Mouse (Mus musculus): ENCODE measurements around the gene Lrp2bp.

Lrp2bp gene

DNA sequence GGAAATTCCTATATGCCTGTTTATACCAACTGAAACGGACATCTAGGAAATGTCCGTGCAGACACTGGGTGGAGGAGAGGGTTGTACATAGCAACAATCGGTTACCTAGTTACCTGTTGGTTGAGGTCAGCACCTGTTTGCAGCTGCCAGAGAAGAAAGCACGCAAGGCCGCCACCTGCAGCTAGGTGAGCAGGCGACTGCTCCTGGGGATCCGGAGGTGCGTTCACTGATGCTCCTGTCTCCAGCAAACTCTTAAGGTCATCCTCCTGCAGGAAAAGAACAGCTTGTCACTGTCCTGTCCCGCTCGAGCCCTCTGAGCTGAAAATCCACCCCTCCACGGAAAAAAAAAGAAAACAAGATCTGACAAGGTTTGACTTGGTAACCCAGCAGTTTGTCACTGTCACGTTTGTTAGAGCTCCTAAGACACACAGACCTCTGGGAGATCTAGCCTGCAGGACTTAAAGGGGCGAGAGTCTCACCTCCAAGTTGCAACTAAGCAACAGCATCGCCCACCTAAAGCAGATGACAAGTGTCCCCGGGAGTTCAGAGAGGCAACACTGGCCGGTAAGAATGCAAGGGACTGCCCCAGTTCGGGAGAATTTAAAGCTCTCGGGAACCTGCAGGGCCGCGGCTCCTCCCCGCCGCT, at the start of gene Lrp2bp:
Gene Lrp2bp, plus strand, starts transcription at position 166 of the 646 bp plus-strand sequence.
- Histone ChIP-seq H3K36me3 (ENCODE audit: control insufficient read depth, insufficient read depth, low read length, poor library complexity, severe bottlenecking) (peaks cover 7% of the 10 kb centered on the region; the same call in 1 of the 2 replicates), H3K27me3 (ENCODE audit: control insufficient read depth, insufficient read depth, low read length, poor library complexity, severe bottlenecking) (no peaks in the 10 kb centered on the region)
- DNase-seq (ENCODE audit: low read depth, low spot score), result peak; percentile 37

DNA sequence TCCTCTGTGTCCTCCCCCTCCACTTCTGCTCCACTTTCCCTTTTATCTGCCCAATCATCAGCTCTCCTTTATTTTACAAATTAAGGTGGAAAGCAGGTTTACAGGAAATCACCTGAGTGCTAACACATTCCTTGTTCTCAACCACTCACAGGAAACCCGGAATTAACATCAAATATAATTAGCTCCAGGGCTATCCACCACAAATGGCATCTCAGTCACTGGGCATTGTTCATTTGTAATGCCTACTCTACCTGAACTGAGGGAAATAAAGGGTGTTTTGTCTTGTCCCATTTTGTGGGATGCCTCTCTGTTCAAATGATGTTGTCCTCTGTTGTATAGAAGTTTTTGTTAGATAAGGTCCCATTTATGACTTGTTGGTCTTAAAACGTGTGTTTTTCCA, 48.5 kb upstream of the Lrp2bp start:
- Histone ChIP-seq H3K27me3 (ENCODE audit: control insufficient read depth, insufficient read depth, low read length, poor library complexity, severe bottlenecking) (no peaks in the 10 kb centered on the region), H3K36me3 (ENCODE audit: control insufficient read depth, insufficient read depth, low read length, poor library complexity, severe bottlenecking) (no peaks in the 10 kb centered on the region)
- no peak for DNase-seq (ENCODE audit: low read depth, low spot score)

DNA sequence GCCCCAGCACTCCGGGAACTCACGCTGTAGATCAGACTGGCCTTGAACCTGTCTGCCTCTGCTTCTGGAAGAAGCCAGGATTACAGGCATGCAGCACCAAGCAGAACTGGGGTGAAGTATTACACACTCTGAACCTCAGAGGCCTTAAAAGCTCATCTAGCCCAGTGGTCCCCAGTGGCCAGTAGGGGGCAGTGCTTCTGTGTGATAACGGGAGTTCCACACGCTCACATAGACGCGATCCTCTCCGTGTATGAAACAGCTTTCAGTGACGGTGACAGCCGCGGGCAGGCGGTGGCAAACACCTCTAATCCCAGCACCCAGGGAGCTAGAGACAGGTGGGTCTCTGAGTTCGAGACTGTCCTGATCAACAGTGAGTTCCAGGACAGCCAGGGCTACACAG, 28.2 kb upstream of the Lrp2bp start:
- H3K36me3 ChIP-seq (ENCODE audit: control insufficient read depth, insufficient read depth, low read length, poor library complexity, severe bottlenecking), result no peaks in the 10 kb centered on the region
- peak; percentile 18 for DNase-seq (ENCODE audit: low read depth, low spot score)
- H3K27me3 ChIP-seq (ENCODE audit: control insufficient read depth, insufficient read depth, low read length, poor library complexity, severe bottlenecking), result no peaks in the 10 kb centered on the region

DNA sequence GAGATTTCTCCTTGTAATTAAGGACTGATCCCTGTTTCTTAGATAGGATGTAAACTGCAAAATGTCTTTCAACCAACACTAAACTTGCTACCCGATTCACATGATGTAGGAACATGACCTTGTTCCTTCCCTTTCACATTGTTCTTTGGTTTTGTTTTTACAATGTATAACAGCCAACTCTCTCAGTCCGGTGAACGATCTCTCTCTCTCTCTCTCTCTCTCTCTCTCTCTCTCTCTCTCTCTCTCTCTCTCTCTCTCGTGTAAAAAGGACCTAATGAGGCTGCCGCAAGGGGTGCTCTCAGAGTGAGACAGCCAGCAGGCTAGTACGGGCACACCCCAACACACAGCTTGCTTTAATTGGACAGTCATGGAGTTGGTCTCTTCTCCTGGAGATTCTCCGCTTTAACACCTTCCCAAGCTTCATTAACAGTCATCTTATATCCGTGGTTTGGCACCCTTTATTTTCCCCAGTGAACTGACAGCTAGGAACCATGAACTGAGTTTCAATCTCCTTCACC, 25.1 kb upstream of the Lrp2bp start:
- no peak for DNase-seq (ENCODE audit: low read depth, low spot score)
- Histone ChIP-seq H3K27me3 (ENCODE audit: control insufficient read depth, insufficient read depth, low read length, poor library complexity, severe bottlenecking) (no peaks in the 10 kb centered on the region), H3K36me3 (ENCODE audit: control insufficient read depth, insufficient read depth, low read length, poor library complexity, severe bottlenecking) (0 out of 2 replicates have a peak, but pooled peaks cover 3% of the 10 kb centered on the region)

DNA sequence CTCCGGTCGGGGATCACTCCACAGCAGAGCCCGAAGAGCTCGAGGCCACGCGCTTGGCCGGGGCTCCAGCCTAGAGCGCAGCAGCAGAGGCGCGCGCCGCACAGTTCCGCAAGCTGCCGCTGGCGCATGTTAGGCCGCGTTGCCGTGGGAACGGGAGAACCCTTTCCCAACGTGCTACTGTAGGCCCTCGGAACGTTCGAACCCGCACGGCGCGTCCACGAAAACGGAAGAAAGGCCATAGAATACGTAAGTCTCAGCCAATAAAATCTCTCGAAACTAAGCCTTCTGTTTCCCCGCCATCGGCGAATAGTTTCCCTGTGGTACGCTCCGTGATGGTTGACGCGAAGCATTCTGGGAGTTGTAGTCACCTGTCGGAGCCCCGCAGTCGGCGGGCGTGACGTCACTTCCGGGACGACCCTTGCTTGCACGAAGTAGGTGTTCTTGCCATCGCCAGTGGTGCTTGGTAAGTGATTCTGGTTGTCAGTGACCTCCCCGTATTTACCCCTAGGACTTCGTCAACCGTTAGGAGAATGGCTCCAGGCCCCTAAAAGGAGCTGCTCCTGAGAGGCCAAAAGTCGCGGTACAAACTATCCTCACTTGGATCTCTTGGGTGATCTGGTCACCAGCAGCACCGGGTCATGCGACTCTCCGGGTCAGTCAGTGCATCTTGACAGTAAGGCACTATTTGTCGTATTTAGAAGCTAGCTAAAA, 23.8 kb upstream of the Lrp2bp start, which contains the start of the genes 1700029J07Rik and Ufsp2:
Gene 1700029J07Rik, minus strand, starts transcription at position 127 of the 711 bp plus-strand sequence.
Gene Ufsp2, plus strand, starts transcription at position 403 of the 711 bp plus-strand sequence.
- DNase-seq (ENCODE audit: low read depth, low spot score), result peak; percentile 99

DNA sequence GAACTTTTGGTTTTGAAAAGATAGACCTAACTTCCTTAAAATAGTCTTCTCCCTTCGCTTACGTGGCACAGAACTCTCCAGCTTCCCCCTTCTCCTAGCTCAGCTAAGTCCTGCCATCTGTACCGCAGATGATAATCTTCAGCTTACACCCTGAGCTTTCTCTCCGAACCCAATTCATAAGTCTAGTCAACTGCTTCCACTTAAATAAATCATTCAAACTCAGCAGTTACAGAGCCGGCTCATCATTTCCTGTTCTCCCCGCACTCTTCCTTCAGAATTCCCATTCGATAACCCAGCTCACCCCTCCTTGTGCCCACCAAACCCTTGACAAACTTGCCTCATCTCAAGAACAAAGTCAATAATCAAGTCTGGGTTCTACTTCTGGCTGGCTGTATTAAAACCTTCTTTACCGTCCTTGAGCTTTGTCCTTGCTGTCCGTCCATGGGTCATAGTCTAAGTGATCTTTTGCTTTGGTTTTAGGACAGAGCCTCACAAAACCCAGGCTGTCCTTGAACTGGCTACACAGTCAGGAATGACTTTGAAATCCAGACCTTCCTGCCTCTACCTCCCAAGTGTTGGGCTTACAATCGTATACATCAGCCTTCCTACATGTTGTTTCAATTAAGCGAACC, 23.1 kb upstream of the Lrp2bp start:
- no peaks in the 10 kb centered on the region for H3K27me3 ChIP-seq (ENCODE audit: control insufficient read depth, insufficient read depth, low read length, poor library complexity, severe bottlenecking)
- H3K36me3 ChIP-seq (ENCODE audit: control insufficient read depth, insufficient read depth, low read length, poor library complexity, severe bottlenecking), result peaks cover 7% of the 10 kb centered on the region; the same call in 1 of the 2 replicates
- DNase-seq (ENCODE audit: low read depth, low spot score), result no peak

More for the DNA sequence above, 23.8 kb upstream of the Lrp2bp start, which contains the start of the genes 1700029J07Rik and Ufsp2:
- 0 out of 2 replicates have a peak, but pooled peaks cover 5% of the 10 kb centered on the region for H3K36me3 ChIP-seq (ENCODE audit: control insufficient read depth, insufficient read depth, low read length, poor library complexity, severe bottlenecking)
- H3K27me3 ChIP-seq (ENCODE audit: control insufficient read depth, insufficient read depth, low read length, poor library complexity, severe bottlenecking), result no peaks in the 10 kb centered on the region

DNA sequence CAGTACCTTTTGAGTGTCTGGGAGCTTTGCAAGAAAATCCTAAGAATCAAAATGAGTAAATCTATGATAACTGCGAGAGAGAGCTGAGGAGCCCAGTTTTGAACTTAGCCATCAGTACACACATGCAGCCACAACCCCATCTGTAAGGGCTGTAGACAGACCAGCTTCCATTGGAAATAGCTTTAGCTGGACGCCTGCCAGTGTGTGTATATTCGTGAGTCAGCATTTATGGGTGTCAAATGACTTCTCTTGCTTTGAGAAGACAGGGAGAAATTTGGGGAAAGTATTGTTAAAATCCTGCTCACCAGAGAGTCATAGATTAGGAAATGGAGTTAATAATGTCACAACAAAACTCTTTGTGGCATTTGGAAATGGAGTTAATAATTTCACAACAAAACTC, 12.4 kb upstream of the Lrp2bp start:
- Histone ChIP-seq H3K36me3 (ENCODE audit: control insufficient read depth, insufficient read depth, low read length, poor library complexity, severe bottlenecking) (peaks cover 11% of the 10 kb centered on the region; the same call in 1 of the 2 replicates), H3K27me3 (ENCODE audit: control insufficient read depth, insufficient read depth, low read length, poor library complexity, severe bottlenecking) (no peaks in the 10 kb centered on the region)
- no peak for DNase-seq (ENCODE audit: low read depth, low spot score)

DNA sequence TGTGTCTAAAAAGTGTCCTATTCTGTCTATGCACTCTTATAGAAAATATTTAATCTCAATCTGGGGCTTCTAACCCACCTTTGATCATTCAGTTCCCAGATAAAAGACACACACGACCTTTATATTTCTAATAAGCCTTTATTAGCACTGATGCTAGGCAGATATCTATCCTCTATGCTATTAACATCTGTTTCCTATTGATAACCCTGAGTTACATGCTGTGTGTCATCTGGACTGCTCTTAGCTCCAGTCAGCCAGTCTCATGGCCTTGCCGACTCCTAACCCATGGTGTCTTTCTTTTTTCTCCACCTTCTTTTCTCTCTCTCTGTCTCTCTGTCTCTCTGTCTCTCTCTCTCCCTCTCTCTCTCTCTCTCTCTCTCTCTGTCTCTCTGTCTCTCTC, 10.9 kb upstream of the Lrp2bp start:
- peaks cover 5% of the 10 kb centered on the region; the same call in 1 of the 2 replicates for H3K36me3 ChIP-seq (ENCODE audit: control insufficient read depth, insufficient read depth, low read length, poor library complexity, severe bottlenecking)
- H3K27me3 ChIP-seq (ENCODE audit: control insufficient read depth, insufficient read depth, low read length, poor library complexity, severe bottlenecking), result no peaks in the 10 kb centered on the region
- DNase-seq (ENCODE audit: low read depth, low spot score), result no peak

DNA sequence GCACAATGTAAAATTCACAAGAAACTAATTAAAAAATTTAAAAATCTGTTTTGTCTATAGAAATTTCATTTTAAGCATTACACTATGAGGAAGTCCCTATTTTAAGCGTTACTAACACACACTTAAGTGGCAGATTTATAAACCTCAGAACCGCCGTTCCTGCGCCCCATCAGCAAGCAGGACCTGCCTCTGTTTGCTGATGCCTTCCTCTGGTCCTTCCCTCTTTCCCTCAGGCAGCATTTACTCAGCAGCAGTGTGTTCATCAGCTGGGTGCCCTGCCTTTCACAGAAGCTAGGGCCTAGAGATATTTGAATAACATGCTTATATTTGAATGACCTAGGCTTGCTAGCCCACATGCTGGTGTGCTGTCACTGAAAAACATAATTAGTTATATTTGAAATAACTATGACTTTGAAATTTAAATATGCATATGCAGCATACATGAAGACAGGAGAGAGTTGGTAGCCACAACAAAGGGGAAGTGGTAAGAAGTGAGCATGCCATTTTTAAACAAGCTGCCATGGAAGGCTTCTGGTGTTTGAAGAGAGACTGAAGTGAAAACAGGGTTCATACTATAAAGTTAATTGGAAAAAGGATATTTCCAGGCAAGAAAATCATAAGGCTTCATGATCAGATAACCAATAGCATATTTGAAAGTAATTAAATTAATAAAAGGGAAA, 8.3 kb upstream of the Lrp2bp start:
- peak; percentile 51 for DNase-seq (ENCODE audit: low read depth, low spot score)
- no peaks in the 10 kb centered on the region; the same call in 1 of the 2 replicates for H3K36me3 ChIP-seq (ENCODE audit: control insufficient read depth, insufficient read depth, low read length, poor library complexity, severe bottlenecking)
- H3K27me3 ChIP-seq (ENCODE audit: control insufficient read depth, insufficient read depth, low read length, poor library complexity, severe bottlenecking), result no peaks in the 10 kb centered on the region

DNA sequence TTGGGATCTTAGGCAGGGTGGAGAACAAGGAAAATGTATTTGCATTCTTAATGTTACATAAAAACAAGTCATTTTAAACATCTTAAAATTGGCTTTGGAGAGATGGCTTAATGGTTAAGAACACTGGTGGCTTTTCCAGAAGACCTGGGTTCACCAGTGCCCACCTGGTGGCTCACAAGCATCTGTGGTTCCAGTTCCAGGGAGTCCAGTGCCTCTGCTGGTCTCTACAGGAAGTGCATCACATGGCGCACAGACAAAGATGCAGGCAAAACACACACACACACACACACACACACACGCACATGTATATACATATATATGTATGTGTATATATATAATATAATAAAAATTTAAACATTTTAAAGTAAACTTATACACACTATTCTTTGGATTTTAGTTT, 5.0 kb upstream of the Lrp2bp start:
- H3K36me3 ChIP-seq (ENCODE audit: control insufficient read depth, insufficient read depth, low read length, poor library complexity, severe bottlenecking), result peaks cover 7% of the 10 kb centered on the region; the same call in 1 of the 2 replicates
- H3K27me3 ChIP-seq (ENCODE audit: control insufficient read depth, insufficient read depth, low read length, poor library complexity, severe bottlenecking), result no peaks in the 10 kb centered on the region
- DNase-seq (ENCODE audit: low read depth, low spot score), result peak; percentile 49

DNA sequence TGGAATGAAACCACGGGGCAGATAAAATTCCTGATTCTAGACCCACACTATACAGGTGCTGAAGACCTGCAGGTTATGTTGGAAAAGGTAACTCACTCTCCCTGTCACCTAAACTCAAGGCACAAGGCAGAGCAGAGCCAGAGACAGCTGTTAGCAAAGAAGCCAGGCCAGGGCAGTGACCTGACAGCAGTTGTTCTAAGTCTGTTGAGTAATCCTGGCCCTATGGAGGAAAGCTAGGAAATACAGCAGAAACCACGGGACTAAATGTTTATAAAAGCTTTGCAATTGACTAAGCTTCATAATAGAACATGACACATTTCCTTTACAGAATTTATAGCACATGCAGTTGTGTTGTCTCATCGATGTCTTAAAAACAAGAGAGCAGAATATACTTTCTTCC, 3.5 kb upstream of the Lrp2bp start:
- Histone ChIP-seq H3K36me3 (ENCODE audit: control insufficient read depth, insufficient read depth, low read length, poor library complexity, severe bottlenecking) (peaks cover 7% of the 10 kb centered on the region; the same call in 1 of the 2 replicates), H3K27me3 (ENCODE audit: control insufficient read depth, insufficient read depth, low read length, poor library complexity, severe bottlenecking) (no peaks in the 10 kb centered on the region)
- no peak for DNase-seq (ENCODE audit: low read depth, low spot score)

DNA sequence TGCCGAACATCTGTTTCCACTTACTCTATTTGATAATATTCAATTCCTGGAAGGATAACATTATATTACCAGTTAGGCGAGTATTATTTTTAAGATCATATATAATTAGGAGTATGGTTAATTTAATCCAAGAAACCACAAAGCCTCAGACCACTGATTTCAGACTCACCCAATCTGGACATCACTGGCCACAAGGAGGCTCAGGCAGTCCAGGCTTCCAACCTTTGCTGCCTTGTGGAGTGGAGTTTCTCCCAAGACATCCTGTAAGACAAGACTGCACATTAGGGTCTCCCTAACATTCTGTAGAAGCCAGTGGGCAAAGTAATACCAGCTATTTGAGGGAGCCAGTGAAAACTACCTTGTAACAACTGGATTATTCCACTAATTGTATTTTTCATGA, 875 bp upstream of the Lrp2bp start:
- DNase-seq (ENCODE audit: low read depth, low spot score), result no peak
- Histone ChIP-seq H3K27me3 (ENCODE audit: control insufficient read depth, insufficient read depth, low read length, poor library complexity, severe bottlenecking) (no peaks in the 10 kb centered on the region), H3K36me3 (ENCODE audit: control insufficient read depth, insufficient read depth, low read length, poor library complexity, severe bottlenecking) (peaks cover 7% of the 10 kb centered on the region; the same call in 1 of the 2 replicates)

DNA sequence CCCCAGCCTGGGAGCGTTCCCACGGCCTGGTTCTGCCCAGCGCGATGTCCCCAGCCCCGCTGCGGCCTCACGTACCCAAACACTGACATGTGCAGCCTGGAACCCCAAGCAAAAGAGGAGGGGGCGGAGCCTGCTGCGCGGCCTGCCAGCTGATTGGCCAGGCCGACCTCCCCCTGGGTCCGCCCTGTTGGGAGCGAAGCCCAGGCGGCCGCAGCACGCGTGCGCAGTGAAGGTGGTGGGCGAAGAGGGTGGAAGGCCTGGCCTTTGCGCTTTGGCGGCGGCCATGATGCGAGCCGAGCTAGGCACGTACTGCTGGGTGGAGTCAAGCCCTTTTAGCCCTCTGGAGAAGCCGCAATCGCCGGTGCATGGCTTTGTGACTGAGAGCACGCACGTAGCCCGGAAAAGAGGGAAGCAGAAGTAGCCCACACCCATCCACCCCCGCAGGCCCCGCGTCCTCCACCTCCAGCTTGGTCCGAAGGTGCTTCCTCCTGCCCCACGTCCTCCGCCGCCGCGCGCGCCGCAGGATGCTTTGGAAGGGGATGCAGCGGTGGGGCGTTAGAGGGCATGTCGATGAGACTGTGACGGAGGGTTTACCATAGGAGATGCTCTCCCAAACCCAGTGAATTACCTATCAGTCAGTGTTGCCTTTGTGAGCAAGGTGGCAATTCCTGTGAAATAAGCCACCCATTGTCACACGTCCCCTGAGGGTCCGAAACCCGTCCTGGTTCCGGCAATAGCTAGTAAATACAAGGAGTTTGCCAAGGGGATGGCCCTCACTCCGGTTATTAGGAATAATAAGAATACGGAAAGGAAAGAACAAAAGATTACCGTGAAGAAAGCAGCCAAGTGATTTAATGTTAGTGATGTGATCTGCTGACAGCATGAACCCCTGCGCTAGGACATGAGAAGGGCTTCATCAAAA, 942 bp downstream of the Lrp2bp start:
- Histone ChIP-seq H3K36me3 (ENCODE audit: control insufficient read depth, insufficient read depth, low read length, poor library complexity, severe bottlenecking) (peaks cover 7% of the 10 kb centered on the region; the same call in 1 of the 2 replicates), H3K27me3 (ENCODE audit: control insufficient read depth, insufficient read depth, low read length, poor library complexity, severe bottlenecking) (no peaks in the 10 kb centered on the region)
- DNase-seq (ENCODE audit: low read depth, low spot score), result peak; percentile 98
